Mouse (Mus musculus) erythroblast, adult 5-6 weeks (primary cell): ENCODE measurements around the gene Abracl. TPM values are rescaled to one million over a fixed set of nuclear protein-coding genes. Genes with fewer than 3 reads are reported as not detected.

ENCODE experiments used
- total RNA-seq, 2 experiments: library from RNA; stranded (forward) in 1 of 2; stranded (reverse) in 1 of 2; fragments of 150-400 nt in 1 of 2; fragments of 200-764, 138-1000 nt in 1 of 2; gene quantifications; 2 replicates each; pipeline versions ENCODE4 v1.2.3 to v1.2.4; 2015 to 2017; ENCODE audit warnings: low replicate concordance in 2 of 2

Abracl gene
- total RNA-seq, 2 experiments from 2014 or later, result 55.5 to 73.2 TPM

Other genes starting within 250 kb of the Abracl start
- not detected in 2 replicates for gene Txlnb, start 227.1 kb downstream of the Abracl start, total RNA-seq (2015; ENCODE audit: low replicate concordance)
- not detected in 2 replicates for gene Txlnb, start 227.1 kb downstream of the Abracl start, total RNA-seq (2017; ENCODE audit: low replicate concordance)
- 8.4 and 21.7 TPM in 2 replicates for gene Heca, start 75.2 kb downstream of the Abracl start, total RNA-seq (2015; ENCODE audit: low replicate concordance)
- gene Heca, start 75.2 kb downstream of the Abracl start, total RNA-seq (2017; ENCODE audit: low replicate concordance), result 19.4 and 21.9 TPM in 2 replicates
- 23.6 and 27.5 TPM in 2 replicates for gene Reps1, start 32.6 kb upstream of the Abracl start, total RNA-seq (2015; ENCODE audit: low replicate concordance)
- gene Reps1, start 32.6 kb upstream of the Abracl start, total RNA-seq (2017; ENCODE audit: low replicate concordance), result 7.2 and 14.7 TPM in 2 replicates
- not detected in 2 replicates for gene Ect2l, start 187.6 kb upstream of the Abracl start, total RNA-seq (2015; ENCODE audit: low replicate concordance)
- not detected in 2 replicates for gene Ect2l, start 187.6 kb upstream of the Abracl start, total RNA-seq (2017; ENCODE audit: low replicate concordance)
- gene Ccdc28a, start 211.7 kb upstream of the Abracl start, total RNA-seq (2015; ENCODE audit: low replicate concordance), result 19.6 and 21.1 TPM in 2 replicates
- gene Ccdc28a, start 211.7 kb upstream of the Abracl start, total RNA-seq (2017; ENCODE audit: low replicate concordance), result 8.5 and 11.6 TPM in 2 replicates